Mouse (Mus musculus): ENCODE data around the gene Pced1b.

DNA sequence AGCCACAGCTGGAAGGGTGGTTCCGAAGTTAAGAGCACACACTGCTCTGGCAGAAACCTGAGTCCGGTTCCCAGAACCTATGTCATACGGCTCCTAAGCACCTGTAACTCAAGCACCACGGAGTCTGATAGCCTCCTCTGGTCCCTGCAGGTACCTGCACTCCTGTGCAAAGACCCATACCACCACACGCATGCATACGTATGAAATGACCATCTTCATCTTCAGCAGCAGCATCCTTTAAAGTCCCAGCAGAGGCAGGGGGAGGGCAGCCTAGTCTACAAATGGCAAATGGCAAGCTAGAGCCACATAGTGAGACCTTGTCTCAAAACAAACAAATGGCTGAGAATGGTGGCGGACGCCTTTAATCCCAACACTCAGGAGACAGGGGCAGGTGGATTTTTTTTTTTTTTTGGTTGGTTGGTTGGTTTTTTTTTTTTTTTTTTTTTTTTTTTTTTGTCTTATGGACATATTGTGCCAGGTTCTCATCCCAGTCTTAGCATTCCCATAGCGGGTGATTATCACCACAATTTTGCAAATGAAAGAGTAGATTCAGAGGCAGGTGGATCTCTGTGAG is 121.2 kb downstream of the Pced1b start:
- TF ChIP-seq TAL1 (conservative IDR thresholded peaks at IDR 0.05; ENCODE audit: low read depth, low read length): no peak
- TF ChIP-seq CTCF (IDR thresholded peaks at IDR 0.05; ENCODE audit: low read depth, low read length): no peak

Data from G1E (cell line).